Mouse (Mus musculus) kidney, embryonic 16.5 days (tissue): ENCODE results near the gene Pidd1. TPM values are rescaled to one million over a fixed set of nuclear protein-coding genes. Genes with fewer than 3 reads are reported as not detected.

ENCODE experiments used
- ATAC-seq: fragments of 200-750 bp; cut with Nextera tagmentation; 2 replicates; pipeline ENCODE4 v1.8.0; 2017; ENCODE audit warnings: moderate TSS enrichment; ENCODE audit not compliant: low FRiP score, low TSS enrichment
- H3K27ac ChIP-seq: fragments of 300-500 bp; sonication (generic); 2 replicates; pipeline ENCODE4 v1.5.1; 2014; ENCODE audit warnings: low read length
- H3K27me3 ChIP-seq: fragments of 300-500 bp; sonication (generic); 2 replicates; pipeline ENCODE4 v1.6.1; 2014; ENCODE audit warnings: low read length, control low read depth, mixed read lengths; ENCODE audit not compliant: insufficient read depth
- H3K36me3 ChIP-seq: fragments of 300-500 bp; sonication (generic); 2 replicates; pipeline ENCODE4 v1.6.1; 2014; ENCODE audit warnings: low read length, control low read depth, mixed read lengths; ENCODE audit not compliant: insufficient read depth
- H3K4me1 ChIP-seq: fragments of 300-500 bp; sonication (generic); 2 replicates; pipeline ENCODE4 v1.6.1; 2014; ENCODE audit warnings: low read length, control low read depth, mixed read lengths; ENCODE audit not compliant: insufficient read depth
- H3K4me2 ChIP-seq: fragments of 300-500 bp; sonication (generic); replicated peaks from 2 replicates; pipeline ENCODE4 v1.6.1; 2014; ENCODE audit warnings: low read depth, low read length
- H3K4me3 ChIP-seq: fragments of 300-500 bp; sonication (generic); 2 replicates; pipeline ENCODE4 v1.5.1; 2014; ENCODE audit warnings: mild to moderate bottlenecking, low read length
- H3K9ac ChIP-seq: fragments of 300-500 bp; sonication (generic); replicated peaks from 2 replicates; pipeline ENCODE4 v1.6.1; 2014; ENCODE audit warnings: low read length
- H3K9me3 ChIP-seq: fragments of 300-500 bp; sonication (generic); 2 replicates; pipeline ENCODE4 v1.6.1; 2016; ENCODE audit warnings: low read length, control low read depth
- WGBS: fragments of 180-500 bp; shearing (Covaris S2); extraction: QIAGEN DNeasy Blood & Tissue Kit; methylation state at CpG from one replicate; pipeline ENCODE4 v1.1.7; 2014; 5-methylcytosine and 5-hydroxymethylcytosine counted together
- polyA plus RNA-seq: library from polyadenylated mRNA; unstranded; fragments of >200 nt; fragmentation: Nextera tagmentation; extraction: Ambion mirVana; gene quantifications from 2 replicates; pipeline ENCODE4 v1.2.1, GENCODE M21; 2015

Pidd1 gene
- polyA plus RNA-seq, 1 experiment from 2014 or later, result 11.4 TPM

DNA sequence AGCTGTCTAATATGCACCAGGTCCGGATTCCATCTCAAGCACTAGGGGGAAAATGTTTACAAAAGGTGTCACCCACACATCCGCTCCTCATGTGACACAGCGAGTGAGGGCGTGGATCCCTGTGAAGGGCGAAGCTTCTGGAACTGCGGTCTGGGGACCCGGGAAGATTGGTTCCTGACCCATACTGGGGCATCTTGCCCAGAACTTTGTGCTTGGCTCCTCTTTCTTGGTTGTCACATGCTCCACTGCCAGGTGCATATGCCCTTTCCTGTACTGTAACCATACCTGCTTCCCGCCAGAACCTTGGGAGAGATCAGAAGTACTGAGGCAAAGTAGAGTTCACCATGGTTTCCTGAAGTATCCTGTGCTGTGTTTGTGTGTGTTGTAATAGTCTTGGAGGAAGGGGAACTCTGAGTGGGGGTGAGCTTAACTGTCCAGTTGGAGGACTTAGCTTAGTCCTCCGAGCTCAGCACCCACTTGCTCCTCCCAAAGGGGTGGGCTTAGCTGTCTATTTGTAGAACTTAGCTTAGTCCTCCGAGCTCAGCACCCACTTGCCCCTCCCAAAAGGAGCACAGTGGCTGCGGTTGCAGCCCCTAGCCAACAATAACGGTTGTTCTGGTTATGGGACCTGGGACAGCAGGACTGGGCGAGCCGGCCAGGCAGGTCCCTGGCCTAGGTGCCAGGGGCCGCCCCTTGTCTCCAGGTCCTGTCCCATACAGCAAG lies 16.7 kb upstream of the Pidd1 start, which contains the start of gene Cracr2b:
Cracr2b (plus strand) TSS at position 704 of the 723 bp plus-strand sequence.
- no peak within 1 kb of the TSS for H3K27ac ChIP-seq
- H3K27me3 ChIP-seq, result peaks cover 34% of the 10 kb centered on the region
- H3K9ac ChIP-seq, result peak within 1 kb of the TSS; percentile 68
- peaks cover 45% of the 10 kb centered on the region for H3K4me1 ChIP-seq
- H3K36me3 ChIP-seq, result peaks cover 11% of the 10 kb centered on the region
- H3K4me3 ChIP-seq, result peak within 1 kb of the TSS; percentile 59
- no peak for ATAC-seq
- H3K4me2 ChIP-seq, result peak within 1 kb of the TSS; percentile 79
- H3K9me3 ChIP-seq, result no peaks in the 10 kb centered on the region
- 75% methylated on average over 15 of the region's 15 CpGs for WGBS

DNA sequence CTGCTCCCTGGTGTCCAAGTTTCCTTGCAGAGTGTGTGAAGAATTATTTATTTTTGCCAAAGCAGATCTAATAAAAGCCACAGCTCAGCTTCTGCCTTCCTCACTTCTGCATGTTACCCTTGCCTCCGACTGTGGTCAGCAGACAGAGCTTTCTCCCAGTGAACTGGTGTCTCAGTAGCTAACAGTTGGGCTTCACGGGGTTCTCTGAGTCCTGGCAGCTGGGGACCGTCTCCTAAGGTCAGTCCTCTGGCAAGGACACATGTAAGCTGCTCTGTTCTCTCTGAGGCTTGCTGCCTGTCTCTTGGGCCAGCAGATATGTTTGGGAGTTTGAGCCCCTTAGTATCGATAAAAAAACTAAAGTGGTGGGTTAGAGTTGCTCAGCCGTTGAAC lies 16.2 kb upstream of the Pidd1 start:
- ATAC-seq, result no peak
- WGBS, result 53% methylated on average over 5 of the region's 5 CpGs
- no peak overlapping the region for H3K4me3 ChIP-seq
- peaks cover 28% of the 10 kb centered on the region for H3K27me3 ChIP-seq
- H3K27ac ChIP-seq, result no peak overlapping the region
- no peak overlapping the region for H3K4me2 ChIP-seq
- H3K36me3 ChIP-seq, result peaks cover 11% of the 10 kb centered on the region
- peaks cover 39% of the 10 kb centered on the region for H3K4me1 ChIP-seq
- H3K9ac ChIP-seq, result no peak overlapping the region
- H3K9me3 ChIP-seq, result no peaks in the 10 kb centered on the region

DNA sequence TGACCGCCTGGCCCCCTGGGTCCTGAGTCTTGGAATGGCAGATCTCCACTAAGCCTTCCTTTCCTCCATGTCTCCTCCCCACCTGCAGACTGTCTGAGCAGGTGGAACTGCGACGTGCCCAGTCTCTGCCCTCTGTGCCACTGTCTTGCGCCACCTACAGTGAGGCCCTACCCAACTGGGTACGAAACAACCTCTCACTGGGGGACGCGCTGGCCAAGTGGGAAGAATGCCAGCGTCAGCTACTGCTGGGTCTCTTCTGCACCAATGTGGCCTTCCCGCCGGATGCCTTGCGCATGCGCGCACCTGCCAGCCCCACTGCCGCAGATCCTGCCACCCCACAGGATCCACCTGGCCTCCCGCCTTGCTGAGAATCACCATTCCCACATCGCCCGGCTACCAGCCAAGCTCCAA lies 15.5 kb upstream of the Pidd1 start:
- ATAC-seq, result no peak
- Histone ChIP-seq H3K36me3 (peaks cover 11% of the 10 kb centered on the region), H3K9me3 (no peaks in the 10 kb centered on the region), H3K27ac (no peak overlapping the region), H3K27me3 (peaks cover 22% of the 10 kb centered on the region), H3K4me2 (no peak overlapping the region), H3K4me1 (peaks cover 37% of the 10 kb centered on the region), H3K9ac (no peak overlapping the region), H3K4me3 (no peak overlapping the region)
- WGBS, result 89% methylated on average over 17 of the region's 17 CpGs

DNA sequence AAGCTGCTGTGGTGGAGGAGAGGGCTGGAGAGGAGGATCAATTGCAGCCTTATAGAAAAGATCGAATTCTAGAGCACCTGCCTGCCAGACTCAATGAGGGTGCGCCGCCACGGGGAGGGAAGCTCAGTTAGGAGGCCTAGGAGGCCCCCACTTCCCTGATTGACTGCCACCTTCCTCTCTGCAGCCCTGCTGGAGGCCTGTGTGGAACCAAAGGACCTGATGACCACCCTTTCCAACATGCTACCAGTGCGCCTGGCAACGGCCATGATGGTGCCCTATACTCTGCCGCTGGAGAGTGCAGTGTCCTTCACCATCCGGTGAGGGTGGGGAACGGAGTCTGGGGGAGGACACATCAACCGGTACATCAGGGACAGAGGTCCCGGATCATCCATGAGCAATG lies 14.8 kb upstream of the Pidd1 start:
- WGBS, result 88% methylated on average over 11 of the region's 11 CpGs
- H3K4me3 ChIP-seq, result no peak overlapping the region
- no peaks in the 10 kb centered on the region for H3K9me3 ChIP-seq
- peaks cover 11% of the 10 kb centered on the region for H3K36me3 ChIP-seq
- no peak overlapping the region for H3K9ac ChIP-seq
- H3K4me2 ChIP-seq, result no peak overlapping the region
- peaks cover 31% of the 10 kb centered on the region for H3K4me1 ChIP-seq
- peaks cover 16% of the 10 kb centered on the region for H3K27me3 ChIP-seq
- no peak overlapping the region for H3K27ac ChIP-seq
- no peak for ATAC-seq

DNA sequence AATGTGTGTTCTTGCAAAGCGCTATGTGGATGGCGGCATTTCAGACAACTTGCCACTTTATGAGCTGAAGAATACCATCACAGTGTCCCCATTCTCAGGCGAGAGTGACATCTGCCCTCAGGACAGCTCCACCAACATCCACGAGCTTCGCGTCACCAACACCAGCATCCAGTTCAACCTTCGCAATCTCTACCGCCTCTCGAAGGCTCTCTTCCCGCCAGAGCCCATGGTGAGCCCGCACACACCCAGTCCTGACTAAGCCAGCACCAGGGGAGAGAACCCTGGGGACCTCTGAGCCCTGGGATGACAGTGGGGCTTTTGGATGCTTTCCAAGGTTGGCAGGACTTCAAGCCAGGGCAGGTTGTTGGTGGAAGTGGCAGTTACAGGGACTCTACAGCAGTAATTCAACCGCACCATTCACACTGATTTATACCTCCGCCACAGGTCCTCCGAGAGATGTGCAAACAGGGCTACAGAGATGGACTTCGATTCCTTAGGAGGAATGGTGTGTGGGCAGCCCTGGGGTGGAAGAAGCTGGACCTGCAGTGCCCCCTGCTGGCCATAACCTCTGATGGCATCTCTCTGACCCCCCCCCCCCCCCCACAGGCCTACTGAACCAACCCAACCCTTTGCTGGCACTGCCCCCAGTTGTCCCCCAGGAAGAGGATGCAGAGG lies 14.3 kb upstream of the Pidd1 start:
- Histone ChIP-seq H3K4me3 (no peak overlapping the region), H3K4me2 (no peak overlapping the region), H3K27ac (no peak overlapping the region), H3K9ac (no peak overlapping the region), H3K4me1 (peaks cover 29% of the 10 kb centered on the region), H3K36me3 (peaks cover 11% of the 10 kb centered on the region), H3K27me3 (peaks cover 10% of the 10 kb centered on the region), H3K9me3 (no peaks in the 10 kb centered on the region)
- no peak for ATAC-seq
- WGBS, result 76% methylated on average over 15 of the region's 15 CpGs

DNA sequence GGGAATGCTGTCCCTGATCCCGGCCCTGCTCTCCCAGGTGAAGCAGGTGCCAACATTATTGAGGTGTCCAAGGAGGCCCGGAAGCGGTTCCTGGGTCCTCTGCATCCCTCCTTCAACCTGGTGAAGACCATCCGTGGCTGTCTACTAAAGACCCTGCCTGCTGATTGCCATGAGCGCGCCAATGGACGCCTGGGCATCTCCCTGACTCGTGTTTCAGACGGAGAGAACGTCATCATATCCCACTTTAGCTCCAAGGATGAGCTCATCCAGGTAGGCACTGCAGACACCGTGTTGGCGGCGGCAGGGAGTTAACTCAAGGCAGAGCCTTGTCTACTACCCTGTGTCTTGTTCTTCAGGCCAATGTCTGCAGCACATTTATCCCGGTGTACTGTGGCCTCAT lies 13.4 kb upstream of the Pidd1 start:
- Histone ChIP-seq H3K27ac (no peak overlapping the region), H3K4me2 (no peak overlapping the region), H3K4me3 (no peak overlapping the region), H3K27me3 (peaks cover 1% of the 10 kb centered on the region; the same call in 1 of the 2 replicates), H3K9ac (no peak overlapping the region), H3K36me3 (peaks cover 11% of the 10 kb centered on the region), H3K4me1 (peaks cover 24% of the 10 kb centered on the region), H3K9me3 (no peaks in the 10 kb centered on the region)
- no peak for ATAC-seq
- 93% methylated on average over 14 of the region's 14 CpGs for WGBS

DNA sequence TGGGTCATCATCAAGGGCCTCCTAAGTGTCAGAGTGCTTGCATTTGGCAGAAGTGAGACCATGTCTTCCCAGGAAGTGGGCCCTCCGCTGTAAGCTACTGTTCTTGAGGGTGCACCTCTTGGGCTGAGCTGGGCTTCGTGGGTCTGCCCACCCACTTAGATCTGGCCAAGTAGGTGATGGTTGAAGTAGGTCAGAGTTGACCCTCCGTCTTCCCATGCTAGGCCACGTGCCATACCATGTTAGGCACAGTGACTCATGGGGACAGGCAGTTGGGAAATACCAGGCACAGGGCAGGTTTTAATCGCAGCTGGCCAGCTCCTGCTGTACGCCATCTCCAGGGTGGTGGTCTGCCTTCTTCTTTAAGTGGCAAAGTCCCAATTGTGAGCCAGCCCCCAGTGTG lies 12.9 kb upstream of the Pidd1 start:
- Histone ChIP-seq H3K27me3 (no peaks in the 10 kb centered on the region), H3K4me2 (no peak overlapping the region), H3K27ac (no peak overlapping the region), H3K9me3 (no peaks in the 10 kb centered on the region), H3K36me3 (peaks cover 16% of the 10 kb centered on the region), H3K4me3 (no peak overlapping the region), H3K9ac (no peak overlapping the region), H3K4me1 (peaks cover 20% of the 10 kb centered on the region)
- ATAC-seq, result no peak
- 87% methylated on average over 6 of the region's 6 CpGs for WGBS

DNA sequence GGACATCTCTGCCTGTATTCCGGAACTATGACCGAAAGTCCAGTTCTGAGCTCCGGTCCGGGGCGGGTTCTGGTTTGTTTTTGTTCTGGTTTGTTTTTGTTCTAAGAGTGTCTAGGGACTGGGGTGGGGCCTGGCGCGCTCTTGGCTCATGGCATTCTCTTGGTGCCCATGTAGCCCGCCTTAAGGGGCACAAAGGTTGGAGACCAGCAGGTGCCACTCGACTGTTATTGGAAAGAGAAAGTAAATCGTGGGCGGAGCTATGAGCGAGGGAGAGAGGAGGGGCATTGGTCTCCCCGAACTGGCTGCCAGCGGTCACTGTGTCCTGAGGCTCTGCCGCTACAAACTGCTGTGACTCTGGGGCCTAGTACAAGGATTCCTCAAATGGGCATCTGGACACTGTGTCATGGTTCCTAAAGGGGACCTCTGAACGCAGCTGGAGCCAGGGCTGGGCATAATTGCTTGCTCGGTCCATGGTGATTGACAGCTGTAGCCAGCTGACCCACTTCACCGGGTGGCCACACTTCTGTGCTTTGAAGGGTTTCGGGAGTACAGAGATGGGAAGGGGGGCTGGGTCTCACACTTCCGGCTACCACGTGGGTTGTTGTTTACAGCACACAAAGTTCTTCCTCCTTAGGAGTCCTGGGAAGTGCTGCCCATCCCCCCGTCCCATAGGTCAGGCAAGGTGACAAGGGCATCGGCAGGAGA lies 11.9 kb upstream of the Pidd1 start:
- H3K27ac ChIP-seq, result peak overlapping the region; percentile 82
- no peaks in the 10 kb centered on the region for H3K27me3 ChIP-seq
- WGBS, result under 1% methylated on average over 23 of the region's 23 CpGs
- peak; percentile 35 for ATAC-seq
- no peaks in the 10 kb centered on the region for H3K9me3 ChIP-seq
- peak overlapping the region; percentile 70 for H3K9ac ChIP-seq
- peak overlapping the region; percentile 77 for H3K4me3 ChIP-seq
- H3K4me1 ChIP-seq, result peaks cover 12% of the 10 kb centered on the region
- H3K36me3 ChIP-seq, result peaks cover 26% of the 10 kb centered on the region
- peak overlapping the region; percentile 92 for H3K4me2 ChIP-seq

DNA sequence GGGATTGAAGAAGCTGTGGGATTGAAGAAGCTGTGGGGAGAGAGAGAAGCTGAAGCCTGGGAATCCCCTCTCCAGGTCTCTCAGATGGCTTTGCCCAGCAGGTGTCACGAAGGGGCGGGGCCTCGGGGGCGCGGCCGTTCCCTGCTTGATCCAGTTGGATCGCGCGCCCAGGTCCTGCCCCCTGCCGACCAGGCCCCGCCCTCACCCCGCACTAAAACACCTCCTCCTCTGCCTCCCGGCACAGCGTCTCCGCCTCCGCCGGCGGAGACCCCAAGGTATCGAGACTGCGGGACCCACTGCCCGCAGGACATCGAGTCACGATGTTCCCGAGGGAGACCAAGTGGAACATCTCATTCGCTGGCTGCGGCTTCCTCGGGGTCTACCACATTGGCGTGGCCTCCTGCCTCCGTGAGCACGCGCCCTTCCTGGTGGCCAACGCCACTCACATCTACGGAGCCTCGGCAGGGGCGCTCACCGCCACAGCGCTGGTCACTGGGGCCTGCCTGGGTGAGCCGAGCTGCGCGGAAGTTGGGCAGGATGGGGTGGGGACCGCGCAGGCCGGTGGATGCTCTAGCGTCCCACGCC lies 11.2 kb upstream of the Pidd1 start, which contains the start of gene Pnpla2:
Pnpla2 (plus strand) TSS at position 232 of the 585 bp plus-strand sequence.
- Histone ChIP-seq H3K4me1 (peaks cover 12% of the 10 kb centered on the region), H3K9ac (peak within 1 kb of the TSS; percentile 70), H3K27me3 (no peaks in the 10 kb centered on the region), H3K4me3 (peak within 1 kb of the TSS; percentile 77), H3K36me3 (peaks cover 33% of the 10 kb centered on the region), H3K27ac (peak within 1 kb of the TSS; percentile 82), H3K4me2 (peak within 1 kb of the TSS; percentile 92), H3K9me3 (no peaks in the 10 kb centered on the region)
- peak; percentile 84 for ATAC-seq
- WGBS, result under 1% methylated on average over 45 of the region's 45 CpGs
